Mouse (Mus musculus) frontal cortex, postnatal 36 days (tissue): Measurements from ENCODE around the gene Nktr.

ENCODE experiments used
- DNase-seq, 2 experiments: peaks; one replicate each; pipeline ENCODE4 v3.0.0; 2022; ENCODE audit warnings: low spot score in 2 of 2

Nktr gene

DNA sequence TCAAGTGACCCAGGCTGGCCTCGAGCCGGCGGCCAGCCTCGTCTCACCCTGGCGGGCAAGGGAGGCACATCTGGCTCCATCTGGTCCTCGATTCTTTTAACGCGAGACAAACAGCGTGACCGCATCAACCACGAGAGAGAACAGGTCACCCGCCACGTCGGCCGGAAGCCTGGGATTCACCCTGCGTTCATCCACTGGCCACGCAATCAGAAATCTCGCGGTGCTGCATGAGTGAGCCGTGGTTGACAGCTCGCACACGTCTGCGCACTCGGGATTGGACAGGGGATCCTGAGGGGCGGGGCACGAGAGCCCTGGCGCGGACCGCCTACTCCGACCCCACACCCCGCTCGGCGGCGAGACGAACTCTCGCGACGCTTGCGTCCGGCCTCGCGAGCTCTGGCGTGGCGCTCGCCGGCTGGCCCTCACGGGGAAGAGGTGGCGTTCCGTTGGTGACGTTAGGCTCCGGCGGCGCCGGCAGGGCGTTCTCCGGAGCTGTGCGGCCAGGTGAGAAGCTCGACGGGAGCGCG, at the start of gene Nktr:
Nktr (plus strand) TSS at position 378 of the 527 bp plus-strand sequence.
- peak; percentile 95 to 98 for DNase-seq

DNA sequence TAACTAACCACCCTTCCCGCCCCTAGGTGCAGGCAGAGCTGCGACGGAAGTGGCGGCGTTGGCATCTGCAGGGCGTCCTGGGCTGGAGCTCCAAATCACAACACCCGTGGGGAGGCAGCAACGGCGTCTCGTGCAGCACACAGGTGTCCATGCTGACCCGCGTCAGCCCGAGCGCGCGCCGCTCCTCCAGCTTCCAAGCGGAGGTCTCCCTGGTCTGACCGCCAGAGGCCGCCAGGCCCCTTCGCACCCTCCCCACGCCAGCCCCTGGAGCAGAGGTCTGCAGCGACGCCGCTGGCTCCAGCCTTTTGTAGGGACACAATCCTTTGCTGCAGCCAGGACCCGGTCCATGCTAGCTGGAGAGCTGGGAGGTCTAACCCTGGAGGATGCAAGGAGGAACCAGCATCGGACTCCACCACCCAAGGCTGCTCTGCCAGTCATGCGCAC, 49.6 kb upstream of the Nktr start:
- DNase-seq, result peak; percentile 50 to 51

DNA sequence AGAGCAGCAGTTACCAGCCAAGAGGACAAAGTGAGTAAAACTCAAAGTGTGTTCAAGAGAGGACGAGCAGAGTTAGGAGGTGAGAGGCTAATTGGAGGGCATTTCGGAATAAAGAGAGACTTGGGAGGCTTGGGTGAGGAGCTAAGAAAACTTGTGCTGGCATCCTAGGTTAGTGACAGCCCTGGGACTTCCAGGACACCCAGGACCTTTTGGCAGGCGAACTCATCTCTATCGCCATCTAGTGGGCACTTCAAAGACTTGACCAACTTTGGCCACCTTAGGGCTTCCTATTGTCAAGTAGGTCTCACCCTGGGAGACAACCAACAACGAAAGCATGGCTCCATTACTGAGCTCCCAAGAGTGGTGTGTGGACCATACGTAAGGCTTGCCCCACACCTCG, 47.7 kb upstream of the Nktr start:
- peak in 1 of 2 experiments; percentile 31 for DNase-seq

DNA sequence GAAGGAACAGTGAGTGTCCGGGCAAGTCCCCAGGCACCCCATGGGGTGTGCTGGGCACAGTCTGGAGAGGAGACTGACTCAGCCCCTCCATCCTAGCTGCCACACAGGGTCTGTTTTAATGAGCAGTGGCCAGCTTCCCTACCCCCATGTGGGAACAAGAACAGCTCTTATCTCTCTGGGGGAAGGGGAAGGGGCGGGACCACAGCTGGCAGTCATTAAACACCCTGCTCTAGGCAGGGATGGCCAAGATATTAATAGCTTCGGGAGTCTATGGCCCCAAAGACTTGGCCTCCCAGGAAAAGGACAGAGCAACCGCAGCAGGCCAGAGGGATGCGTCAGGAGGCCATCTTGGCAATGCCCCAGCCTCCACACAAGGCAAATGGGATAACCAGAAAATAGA, 46.7 kb upstream of the Nktr start:
- DNase-seq, result no peak

DNA sequence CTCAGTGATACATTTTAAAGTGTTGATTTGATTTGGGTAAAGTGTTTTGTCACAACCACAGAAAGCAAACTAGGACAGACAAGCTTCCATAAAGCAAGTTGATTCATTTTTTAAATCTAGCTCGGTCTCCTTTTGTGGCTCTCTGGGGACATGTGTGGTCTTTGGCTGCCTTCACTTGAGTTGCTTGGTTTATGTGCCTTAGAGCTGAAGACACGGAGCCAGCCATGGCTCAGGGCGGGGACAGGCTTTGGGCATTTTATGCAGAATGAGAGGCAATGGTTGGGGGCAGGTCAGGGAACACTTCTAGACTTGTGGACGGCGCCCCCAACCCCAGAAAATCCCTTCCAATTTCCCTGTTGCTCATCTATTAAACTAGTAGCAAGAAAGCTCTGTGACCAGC, 45.3 kb upstream of the Nktr start:
- DNase-seq, result no peak

DNA sequence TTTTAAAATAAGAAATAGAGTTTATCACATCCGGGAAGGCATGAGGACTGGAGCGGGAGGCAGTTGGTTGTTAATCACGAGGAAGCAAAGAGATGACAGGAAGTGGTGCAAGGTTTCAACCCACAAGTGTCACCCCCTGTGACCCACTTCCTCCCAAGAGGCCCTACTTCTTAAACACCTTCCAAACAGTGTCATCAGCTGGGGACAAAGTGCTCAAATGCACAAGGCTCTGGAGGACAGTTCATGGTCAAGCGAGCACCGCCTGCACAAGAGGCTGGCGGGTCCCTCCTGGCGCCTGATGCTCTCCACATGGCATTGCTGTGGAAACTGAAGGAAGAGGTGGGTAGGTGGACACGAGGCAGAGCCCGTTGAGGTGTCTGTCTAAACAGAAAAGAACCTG, 44.0 kb upstream of the Nktr start:
- no peak for DNase-seq

DNA sequence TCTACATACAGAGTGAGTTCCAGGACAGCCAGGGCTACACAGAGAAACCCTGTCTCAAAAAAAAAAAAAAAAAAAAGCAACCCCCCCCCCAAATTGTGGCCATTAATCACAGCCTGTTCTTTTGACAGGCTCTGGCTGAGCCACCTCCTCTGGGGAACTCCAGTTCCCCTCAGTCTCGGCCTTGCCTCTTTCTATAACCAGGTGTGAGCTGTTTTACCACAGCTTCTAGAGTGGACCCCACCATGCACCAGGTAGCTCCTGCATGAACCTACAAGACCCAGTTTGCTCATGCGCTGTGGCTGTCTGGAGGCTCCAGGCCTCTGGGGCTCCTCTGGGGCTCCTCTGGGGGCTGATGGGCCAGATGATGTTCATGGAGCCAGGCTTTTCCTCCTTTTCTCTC, 43.4 kb upstream of the Nktr start:
- DNase-seq, result no peak

DNA sequence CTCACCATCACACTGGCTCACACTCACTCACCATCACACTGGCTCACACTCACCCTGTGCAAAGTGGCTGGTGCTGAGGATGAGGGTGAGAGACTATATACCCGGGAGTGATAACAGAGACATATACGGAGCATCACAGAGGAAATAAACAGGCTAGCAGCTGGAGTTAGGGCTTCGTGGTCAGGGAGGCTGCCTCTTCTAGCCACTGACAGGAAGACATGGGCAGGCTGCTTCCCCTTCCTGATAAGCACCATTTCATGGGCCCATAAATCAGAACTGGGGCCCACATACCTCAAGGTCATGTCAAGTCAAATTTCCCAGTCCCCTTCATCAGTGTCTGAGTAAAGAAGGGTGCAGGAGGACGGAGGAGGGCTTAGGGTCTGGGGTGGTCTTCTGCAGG, 41.9 kb upstream of the Nktr start:
- no peak for DNase-seq

DNA sequence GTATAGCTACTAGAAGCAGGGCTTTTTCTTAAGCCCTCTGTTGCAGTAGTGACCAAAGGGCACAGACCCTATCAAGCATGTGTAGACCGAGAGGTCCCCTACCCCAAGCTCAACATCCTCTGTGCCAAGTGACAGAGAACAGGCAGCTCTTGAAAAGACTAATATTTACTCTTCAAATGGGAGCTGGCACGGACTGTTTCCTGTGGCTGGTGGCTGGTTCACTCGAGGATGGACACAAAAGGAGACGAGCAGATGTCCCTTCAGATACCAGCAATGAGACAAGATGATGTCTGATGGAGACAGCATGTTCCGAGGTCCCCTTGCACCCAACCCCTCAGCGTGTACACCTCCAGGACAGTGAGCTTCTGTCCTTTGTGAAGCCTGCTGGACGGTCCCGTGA, 41.5 kb upstream of the Nktr start:
- DNase-seq, result no peak

DNA sequence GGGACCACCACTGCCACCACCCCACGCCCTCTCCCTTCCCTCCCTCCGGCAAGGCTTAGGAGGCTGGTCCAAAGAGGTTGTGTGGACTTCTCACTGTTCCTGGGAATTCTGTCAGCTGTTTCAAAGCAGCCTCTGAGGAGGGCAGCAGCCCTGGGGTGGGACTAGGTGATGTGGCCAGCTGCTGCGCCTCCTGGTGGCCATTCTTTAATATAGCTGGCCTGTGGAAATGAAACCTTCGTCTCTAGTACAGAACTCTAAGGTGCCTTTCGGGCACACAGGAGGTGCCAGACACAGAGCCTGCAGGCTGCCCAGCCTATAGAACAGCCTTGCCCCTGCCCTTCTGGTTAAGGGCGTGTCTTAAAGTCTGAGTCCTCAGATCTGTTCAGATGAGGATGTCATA, 39.4 kb upstream of the Nktr start:
- peak in 1 of 2 experiments; percentile 37 for DNase-seq

DNA sequence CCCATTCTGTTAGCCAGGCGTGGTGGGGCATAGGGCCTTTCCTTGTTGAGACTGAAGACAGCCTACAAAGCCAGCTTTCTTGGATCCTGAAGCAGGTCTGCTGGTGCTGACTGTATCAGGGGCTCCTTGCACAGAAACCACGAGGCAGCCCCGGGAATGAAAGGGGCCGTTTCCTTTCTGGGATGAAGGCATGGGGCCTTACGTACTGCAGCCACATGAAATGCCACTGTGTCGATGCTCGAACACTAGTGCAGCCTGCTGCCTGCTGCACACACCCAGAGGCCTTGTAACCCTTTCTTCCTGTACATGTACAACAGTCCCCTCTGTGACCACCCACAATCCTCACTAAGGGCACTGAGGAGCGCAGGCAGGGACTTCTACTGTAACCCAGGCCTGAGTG, 37.8 kb upstream of the Nktr start:
- no peak for DNase-seq

DNA sequence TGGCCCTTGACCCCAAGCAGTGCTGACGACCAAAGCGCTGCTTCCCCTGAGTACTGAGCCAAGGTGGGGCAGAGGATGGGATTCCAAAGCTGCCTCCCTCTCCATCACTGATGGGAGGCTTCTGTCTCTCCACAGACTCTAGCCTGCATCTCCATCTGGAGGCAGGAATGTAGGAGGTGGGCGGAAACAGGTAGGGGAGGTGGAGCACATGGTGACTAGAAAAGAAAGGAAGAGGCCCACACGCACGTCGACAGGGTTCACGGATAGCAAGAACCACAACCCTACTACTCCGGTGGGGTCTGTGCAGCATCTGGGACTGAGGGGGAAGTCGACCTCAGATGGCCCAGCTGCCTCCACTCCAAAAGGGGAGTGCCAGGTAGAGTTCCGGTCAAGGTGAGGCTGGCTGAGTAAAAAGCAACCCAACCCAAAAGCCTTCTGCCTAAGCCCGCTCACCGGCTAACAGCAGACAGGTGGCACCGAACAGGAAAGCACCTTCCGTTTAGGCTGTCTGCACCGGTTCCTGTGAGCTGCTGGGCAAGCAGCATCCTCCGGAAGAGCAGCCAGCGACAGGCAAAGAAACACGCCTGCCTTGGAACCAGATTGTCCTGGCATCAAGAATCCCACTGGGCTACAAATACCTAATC, 36.8 kb upstream of the Nktr start:
- DNase-seq, result no peak

DNA sequence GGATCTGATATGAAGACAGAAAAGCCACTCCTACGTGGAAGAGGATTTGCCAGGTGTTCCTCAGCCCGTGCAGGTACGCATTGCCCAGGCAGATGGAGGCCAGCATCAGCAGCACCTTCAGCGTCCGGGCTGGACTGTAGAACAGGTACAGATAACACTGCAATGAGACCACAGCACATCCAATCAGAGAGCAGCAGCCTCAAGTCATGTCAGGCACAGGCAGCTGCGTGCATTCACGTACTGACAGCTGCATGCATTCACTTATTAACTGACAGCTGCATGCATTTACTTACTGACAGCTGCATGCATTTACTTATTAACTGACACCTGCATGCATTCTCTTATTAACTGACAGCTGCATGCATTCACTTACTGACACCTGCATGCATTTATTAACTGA, 34.3 kb upstream of the Nktr start:
- DNase-seq, result no peak

DNA sequence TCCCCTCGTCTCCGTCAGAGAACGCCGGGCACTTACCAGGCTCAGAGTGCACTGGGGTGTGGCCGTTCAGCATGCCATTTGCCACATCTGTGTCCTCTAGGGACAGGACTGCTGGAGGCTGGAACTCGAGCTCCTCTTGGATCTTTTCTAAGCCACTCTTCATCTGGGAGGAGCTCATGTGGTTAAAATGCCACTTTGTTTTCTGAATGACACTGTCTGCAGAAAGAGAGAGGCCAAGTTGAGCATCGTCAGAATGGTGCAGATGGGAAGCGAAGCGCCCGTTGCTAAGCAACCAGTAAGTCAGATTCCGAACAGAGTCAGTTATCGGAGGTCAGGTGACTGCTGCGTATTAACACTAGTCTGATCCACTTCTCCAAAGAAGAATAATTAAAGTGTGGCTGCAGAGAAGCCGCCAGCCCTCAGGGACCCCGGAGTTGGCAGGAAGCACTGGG, 28.7 kb upstream of the Nktr start:
- peak; percentile 46 to 74 for DNase-seq

DNA sequence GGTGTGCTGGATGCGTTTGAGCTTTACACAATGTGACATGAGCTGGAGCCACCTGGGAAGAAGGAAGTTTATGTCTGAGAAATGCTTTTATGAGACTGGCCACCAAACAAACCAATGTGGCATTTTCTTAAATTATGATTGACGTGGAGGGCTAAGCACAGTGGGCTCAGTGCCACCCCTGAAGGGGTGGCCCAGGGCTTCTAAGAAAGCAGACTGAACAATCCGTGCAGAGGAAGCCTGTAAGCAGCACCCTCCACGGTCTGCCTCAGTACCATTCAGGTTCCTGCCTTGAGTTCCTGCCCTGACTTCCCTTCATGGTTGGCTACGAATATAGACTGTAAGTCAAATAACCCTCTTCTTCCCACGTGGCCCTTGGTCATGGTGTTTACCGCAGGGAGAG, 28.2 kb upstream of the Nktr start:
- DNase-seq, result no peak

DNA sequence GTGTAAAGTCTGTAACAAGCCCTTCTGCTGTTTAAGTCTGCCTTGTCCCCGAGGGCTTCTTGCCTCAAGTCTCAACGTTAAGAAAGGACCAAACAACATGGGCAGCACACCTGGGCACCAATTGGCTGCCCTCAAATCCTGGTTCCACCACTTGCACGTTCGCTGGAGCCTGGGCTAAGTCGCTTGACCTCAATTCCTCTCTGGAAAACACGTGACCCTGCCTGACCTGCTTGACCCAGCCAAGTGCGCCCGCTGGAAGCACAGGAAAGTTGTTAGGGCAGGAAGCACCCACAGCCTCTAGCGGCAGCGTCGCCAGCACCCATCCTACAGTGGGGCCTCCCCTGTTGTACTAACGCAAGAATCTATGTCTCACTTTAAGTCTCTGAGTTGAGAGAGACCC, 24.2 kb upstream of the Nktr start:
- DNase-seq, result no peak

DNA sequence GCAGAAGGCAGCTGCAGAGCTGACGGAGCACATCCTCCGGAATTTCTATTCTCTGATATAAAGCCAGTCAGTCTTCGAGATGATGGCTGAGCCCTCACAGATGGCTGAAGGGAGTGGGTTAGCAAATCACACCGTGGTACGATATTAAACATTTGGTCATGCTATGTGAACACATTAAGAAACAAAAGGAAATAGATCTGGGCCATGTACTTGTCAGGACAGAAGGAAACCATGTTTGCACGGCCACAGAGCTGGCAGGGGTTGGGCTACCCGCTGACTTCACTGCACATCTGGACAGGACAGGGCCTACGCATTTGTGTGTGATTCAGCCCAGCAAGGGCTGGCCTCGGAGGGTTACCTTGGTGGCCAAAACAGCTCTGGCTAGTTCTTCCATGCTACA, 22.3 kb upstream of the Nktr start:
- no peak for DNase-seq

DNA sequence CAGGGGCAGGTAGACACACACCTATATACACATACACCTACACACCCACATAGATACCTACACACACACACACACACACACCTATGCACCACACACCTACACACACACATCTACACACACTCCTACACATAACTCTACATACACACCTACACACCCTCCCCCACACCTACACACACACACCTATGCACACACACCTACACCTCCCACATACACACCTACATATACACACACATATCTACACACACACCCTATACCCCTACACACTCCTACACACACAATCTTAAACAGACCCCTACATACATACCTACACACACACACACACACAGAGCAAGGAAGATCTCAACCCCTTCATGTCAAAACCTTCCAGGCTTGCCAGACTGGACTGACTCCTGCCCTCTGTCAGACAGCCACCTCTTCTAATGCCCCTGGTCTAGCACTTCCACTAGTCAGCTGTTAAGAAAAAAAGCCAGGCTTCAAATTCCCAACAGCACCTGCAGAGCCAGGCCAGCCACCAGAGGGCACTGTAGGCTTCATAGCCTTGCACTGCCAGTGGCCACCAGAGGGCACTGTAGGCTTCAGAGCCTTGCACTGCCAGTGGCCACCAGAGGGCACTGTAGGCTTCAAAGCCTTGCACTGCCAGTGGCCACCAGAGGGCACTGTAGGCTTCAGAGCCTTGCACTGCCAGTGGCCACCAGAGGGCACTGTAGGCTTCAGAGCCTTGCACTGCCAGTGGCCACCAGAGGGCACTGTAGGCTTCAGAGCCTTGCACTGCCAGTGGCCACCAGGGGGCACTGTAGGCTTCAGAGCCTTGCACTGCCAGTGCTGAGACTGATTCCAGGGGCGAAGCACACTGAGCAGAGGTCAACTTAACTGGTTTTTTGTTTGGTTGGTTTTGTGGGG, 21.6 kb upstream of the Nktr start:
- DNase-seq, result peak in 1 of 2 experiments; percentile 67

DNA sequence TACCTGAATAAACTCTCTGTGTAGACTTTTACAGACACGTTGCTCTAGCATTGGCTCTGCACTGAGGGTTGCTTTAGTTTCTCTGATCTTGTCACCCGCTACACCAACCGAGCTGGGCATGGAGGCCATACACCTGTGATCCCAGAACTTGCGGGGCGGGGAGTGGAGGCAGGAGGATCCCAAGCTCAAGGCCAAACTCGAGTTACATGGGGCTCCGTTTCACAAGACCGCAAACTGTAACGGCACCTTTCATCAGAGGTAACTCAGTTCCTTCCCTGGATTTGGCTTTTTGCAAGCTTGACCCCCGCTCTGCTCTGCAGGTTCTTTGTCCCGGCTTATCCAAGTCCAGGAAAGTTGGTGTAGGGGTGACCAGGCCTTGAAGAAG, 14.7 kb upstream of the Nktr start:
- DNase-seq, result no peak

DNA sequence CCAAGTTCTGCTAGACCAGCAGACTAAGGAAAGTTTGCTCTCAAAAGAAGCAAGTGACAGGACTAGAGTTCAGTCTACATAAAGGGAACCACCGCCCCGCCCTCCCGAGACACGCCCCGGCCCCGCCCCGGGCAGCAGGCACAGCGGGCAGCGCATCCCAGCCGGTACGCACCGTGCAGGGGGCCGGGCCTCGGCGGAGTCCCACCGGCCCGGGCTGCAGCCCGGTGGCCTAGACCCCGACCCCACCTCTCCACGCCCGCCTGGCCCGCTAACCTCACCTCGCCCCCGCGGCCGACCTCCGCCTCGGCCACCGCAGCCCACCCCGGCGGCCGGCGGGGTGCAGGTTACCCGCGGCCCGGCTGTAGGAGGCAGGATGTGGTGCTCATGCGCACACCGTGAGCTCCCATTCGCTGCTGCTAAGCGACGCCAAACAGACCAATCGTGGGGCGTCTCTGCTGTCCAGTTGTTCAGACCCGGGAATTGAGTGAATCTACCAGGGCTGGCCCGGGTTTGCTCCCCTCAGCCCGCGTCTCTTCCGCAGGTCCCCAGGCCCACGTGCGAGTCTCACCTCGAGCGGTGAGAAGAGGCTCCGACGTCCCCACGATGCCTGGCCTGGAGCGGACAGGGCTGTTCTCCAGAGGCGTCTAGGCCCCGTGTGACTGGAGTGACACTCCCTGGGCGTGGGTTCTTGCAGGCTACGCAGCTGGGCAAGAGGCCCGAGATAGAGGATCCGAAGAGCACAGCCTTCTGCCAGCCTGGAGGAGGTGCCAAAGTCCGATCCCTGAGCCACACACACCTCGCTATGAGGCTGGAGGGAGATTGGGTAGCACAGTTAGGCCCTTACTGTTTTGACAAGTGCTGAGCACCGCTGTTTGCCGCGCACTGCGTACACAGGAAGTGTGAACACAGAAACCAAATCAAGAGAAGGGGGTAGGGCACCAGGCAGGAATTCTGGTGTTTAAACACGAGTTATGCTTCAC, 14.0 kb upstream of the Nktr start, which contains the start of gene Sec22c:
Sec22c (minus strand) TSS at position 845 of the 980 bp plus-strand sequence.
- peak; percentile 86 to 90 for DNase-seq

DNA sequence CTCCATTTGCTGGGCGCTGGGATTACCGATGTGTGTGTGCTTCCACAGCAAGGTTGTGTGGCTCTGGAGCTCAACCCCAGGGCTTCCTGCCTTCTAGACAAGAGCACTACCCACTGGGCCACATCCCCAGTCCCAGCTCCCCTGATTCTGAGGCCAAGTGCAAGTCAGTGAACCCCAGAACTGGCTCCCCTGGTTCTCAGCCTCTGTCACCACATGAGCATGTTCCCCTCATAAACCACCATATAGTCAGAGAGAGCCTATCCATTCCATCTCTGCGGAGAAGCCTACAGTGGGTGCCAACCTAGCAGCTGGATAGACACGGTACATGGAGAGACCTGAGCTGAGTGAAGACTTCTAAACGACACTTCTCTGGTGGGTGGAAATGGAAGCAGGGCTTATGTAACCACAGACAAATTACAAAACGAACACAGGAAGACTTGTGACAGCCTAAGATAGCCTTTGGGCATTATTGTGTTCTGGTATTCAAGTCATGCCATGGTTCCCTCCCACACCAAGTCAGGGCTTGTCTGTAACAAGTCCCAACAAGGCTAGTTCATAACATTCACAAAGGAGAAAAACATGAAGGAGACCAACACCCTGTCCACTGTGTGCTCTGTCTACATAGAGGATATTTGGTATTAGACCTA, 12.8 kb upstream of the Nktr start:
- no peak for DNase-seq
